Mouse (Mus musculus) kidney, postnatal 25 days (tissue): ENCODE measurements at regions not wholly inside any gene's neighbourhood (a gene's known extent, or its start where the extent isn't known, plus 50 kb on each side); places are given as distances from the start of the nearest gene placed in this dataset.

ENCODE experiments used
- DNase-seq, 2 experiments: peaks; one replicate each; pipeline ENCODE4 v3.0.0; 2021; ENCODE audit warnings: mixed read lengths in 2 of 2

- DNase-seq, result peak; percentile 7 to 37
These were observed 534.7 kb downstream of the Zfp619 start for GRCm38 (mm10) chr7:40052255-40052654.

- DNase-seq, result no peak
These were observed 541.3 kb downstream of the Zfp619 start for GRCm38 (mm10) chr7:40058836-40059235.

DNA sequence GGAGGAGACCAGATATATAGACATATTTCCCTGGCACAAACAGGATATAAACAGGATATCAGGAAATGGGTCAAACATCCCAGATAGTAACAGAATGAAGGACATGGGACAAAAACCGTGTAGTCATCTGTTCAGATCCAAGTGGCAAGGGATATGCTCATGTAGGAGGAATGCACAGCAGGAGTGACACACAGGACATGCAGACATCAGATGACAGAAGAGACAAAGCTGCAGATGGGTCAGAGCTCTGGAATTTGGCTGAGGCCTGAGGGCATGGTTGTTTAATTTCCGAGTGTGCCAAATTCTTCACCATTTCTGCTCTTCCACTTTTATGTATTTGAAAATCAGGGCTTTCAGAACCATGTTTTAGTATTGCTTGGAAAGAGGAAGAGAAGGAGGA lies 547.1 kb downstream of the Zfp619 start:
- no peak for DNase-seq

DNA sequence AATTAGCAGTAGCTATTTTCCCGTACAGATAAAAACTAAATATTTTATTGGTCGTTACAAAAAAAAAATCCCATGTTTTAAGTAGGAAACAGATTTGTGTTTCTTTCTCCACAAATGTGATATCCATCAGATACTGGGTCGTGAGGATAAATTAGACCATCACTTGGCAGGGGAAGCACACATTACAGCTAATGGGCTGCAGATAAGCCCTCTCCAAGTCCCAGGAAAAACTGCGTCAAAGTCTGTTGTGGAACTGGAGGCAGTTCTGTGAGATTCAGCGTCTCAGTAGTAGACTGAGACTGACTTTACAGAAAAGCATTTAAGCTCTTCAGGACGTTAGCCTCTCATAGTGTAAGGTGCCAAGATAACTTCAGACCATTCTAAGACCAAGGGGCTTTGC lies 548.0 kb downstream of the Zfp619 start:
- no peak for DNase-seq

GRCm38 (mm10) chr7:40067378-40067777 lies 549.8 kb downstream of the Zfp619 start:
- no peak for DNase-seq

DNA sequence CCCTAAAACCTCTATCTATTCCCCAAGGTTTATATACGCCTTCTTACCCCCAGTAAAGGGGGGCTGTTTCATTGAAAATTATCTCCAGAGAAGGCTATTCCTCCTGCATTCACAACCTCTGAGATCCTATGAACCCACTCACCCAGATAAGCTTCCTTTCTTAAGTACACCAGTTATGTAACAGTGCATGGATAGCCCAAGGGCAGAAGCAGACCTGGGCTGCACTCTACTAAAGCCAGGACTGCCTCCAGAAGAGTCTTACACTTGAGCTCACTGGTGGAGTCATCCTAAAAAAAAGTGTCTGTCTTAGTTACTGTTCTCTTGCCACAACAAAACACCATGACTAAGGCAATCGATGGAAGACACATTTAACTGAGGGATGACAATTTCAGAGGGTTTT lies 553.7 kb downstream of the Zfp619 start:
- no peak for DNase-seq

GRCm38 (mm10) chr7:40072478-40072877 lies 554.9 kb downstream of the Zfp619 start:
- peak in 1 of 2 experiments; percentile 14 for DNase-seq

DNA sequence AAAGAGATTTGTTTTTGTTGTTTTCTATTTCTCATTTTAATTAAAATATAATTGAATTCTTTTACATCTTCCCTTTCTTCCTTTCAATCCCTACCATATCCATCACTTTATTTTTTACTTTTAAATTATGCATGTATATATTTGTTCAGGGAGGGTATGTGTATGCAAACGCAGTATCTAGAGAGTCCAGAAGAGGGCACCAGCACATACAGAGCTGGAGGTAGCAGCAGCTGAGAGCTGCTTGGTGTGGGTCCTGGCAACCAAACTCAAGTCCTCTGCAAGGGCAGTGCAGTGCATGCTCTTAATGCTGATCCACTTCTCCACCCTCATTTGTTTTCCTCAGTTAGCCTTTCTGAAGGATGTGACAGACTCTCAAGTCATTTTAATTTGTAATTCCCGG lies 568.7 kb downstream of the Zfp619 start:
- peak; percentile 42 to 48 for DNase-seq

GRCm38 (mm10) chr7:40097094-40097493 lies 579.5 kb downstream of the Zfp619 start:
- DNase-seq, result no peak

DNA sequence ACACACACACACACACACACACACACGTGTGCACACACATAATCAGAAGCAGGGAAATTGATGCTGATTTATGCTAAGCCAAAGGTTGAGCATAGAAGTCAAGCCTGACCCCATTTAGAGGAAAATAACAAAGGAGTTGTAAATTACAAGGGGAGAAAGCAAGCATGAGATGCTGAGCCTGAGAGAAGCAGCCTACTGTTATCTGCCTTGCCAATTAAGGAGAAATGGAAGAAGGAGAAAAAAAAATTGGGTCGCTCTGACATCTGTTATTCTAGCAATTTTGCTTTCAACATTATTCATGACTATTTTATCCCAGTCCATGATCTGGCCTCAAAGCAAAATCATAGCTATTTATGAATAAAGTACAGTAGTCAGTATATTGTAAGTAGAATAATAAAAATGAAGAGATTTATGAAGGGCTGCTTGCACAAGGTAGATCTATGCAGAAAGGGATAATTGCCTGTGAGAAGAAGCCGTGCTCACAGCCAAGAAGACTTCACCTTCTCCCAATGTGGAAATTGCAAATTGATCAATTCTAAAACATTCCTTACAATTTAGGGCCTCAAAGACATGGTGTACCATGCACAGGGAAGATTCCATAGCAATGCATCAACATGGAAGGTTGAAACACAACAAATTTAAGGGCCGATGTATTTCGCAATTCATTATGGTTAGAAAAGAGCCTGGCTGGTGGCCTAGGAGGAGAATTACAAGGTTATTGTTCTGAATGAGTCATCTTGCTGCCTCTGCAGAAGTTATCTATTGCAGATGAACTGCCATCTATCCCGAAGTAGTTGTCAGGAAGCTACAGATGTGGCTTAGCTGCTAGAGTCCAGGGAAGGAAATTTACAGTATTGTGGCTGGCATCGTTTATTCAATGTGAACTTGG lies 585.7 kb downstream of the Zfp619 start:
- no peak for DNase-seq

DNA sequence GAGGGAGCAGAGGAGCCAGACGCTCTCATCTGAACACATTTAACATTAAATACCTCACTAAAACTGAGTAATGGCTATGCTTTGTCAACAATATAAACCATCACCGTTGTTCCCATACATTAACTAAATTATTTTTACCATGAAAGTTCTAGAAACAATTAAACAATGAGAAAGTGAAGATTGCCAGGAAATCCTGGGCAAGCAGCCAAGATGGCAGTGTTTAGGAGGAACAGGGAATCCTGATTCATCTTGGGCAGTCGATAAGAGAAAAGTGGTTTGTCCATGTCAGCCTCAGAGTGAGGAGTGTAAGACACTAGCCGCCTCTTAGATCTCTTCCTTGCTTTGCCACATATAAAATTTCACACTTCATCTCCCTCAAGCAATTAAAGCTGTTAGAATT lies 625.3 kb downstream of the Zfp619 start:
- DNase-seq, result no peak

GRCm38 (mm10) chr7:40144431-40144830 lies 626.9 kb downstream of the Zfp619 start:
- DNase-seq, result no peak

DNA sequence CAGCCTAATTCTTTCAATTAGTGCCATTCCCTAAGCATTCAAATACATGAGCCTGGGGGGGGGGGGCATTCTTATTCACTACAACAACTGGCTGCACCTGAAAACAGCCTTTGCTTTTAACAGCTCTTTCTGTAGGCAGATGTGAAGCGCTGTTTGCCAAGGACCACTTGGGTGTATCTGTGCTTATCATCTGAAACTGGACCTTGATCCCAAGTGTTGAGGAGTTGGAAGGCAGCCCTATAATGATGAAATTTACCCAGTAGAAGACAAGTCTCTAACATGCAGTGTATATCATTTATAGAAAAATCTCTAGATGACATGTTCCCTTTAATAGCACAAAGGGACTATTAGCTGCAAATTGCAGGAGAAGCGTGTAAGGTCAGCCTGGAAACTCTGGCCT lies 660.0 kb downstream of the Zfp619 start:
- no peak for DNase-seq

GRCm38 (mm10) chr7:40195366-40195765 lies 677.8 kb downstream of the Zfp619 start:
- DNase-seq, result peak; percentile 35 to 44

- no peak for DNase-seq
These were observed 685.0 kb downstream of the Zfp619 start for GRCm38 (mm10) chr7:40202615-40203014.

- peak in 1 of 2 experiments; percentile 30 for DNase-seq
These were observed 686.2 kb upstream of the Vstm2b start for GRCm38 (mm10) chr7:40211956-40212355.

DNA sequence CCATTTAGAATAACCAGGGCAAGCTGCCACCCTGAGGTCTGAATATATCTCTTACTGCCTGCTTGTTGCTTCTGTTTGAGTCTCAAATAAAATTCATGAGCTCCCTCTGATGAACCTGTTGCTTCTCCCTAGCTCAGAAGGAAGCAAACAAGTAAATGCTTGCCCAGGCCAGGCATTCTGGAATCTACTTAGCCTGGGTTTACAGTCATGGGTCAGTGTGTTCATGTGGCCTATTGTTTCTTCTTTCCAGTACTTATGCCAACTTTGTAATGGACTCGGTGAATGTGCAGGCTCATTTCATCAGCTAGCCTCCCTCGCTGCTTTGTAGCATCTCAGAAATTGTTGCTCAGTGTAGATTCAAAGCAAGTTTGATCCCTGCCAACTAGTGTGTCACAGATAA lies 685.6 kb upstream of the Vstm2b start:
- DNase-seq, result no peak

GRCm38 (mm10) chr7:40213646-40214045 lies 684.5 kb upstream of the Vstm2b start:
- DNase-seq, result no peak

GRCm38 (mm10) chr7:40214395-40214794 lies 683.7 kb upstream of the Vstm2b start:
- DNase-seq, result no peak

DNA sequence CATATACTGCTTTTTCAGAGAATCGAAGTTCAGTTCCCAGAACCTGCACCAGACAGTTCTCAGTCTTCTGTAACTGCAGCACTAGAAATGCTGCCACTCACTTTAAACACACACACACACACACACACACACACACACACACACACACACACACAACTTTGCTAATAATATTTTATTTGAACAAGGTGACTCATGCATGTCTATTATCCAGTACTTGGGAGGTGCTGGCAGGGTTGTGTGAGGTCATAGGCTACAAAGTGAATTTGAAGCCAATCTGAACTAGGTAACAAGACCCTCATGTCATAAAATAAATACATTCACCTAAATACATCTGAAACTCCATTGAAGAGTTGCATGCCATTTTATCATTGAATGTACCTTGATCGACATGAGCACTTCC lies 682.9 kb upstream of the Vstm2b start:
- no peak for DNase-seq

GRCm38 (mm10) chr7:40220549-40220948 lies 677.6 kb upstream of the Vstm2b start:
- no peak for DNase-seq

GRCm38 (mm10) chr7:40245188-40245587 lies 652.9 kb upstream of the Vstm2b start:
- DNase-seq, result no peak

- no peak for DNase-seq
These were observed 649.6 kb upstream of the Vstm2b start for GRCm38 (mm10) chr7:40248521-40248920.

- DNase-seq, result no peak
These were observed 644.6 kb upstream of the Vstm2b start for GRCm38 (mm10) chr7:40253486-40253885.
